ENCODE assay signal across 10 mouse cellular contexts in genomic region chr12:110431805-110432204, GRCm38 (mm10). TPM values are rescaled to one million over a fixed set of nuclear protein-coding genes. Genes with fewer than 3 reads are reported as not detected.
DNase-seq lines count a peak whose midpoint lies in the region; ATAC-seq lines count a peak whose summit lies in the region.
"Had no signal": no experiment of that assay in that cellular context is flagged by ENCODE, and none has a peak within 500 bp of the region (broad histone marks: within the 10 kb centered on the region; RNA-seq: fewer than 3 reads in every experiment).

No protein-coding gene starts in this region.

- no peak overlapping the region for H3K4me2 ChIP-seq in kidney, embryonic 16.5 days (replicated peaks; ENCODE audit: low read depth, low read length)

- WGBS in kidney, embryonic 16.5 days, result 57% methylated on average over 7 of the region's 7 CpGs

- no peaks in the 10 kb centered on the region for H3K27me3 ChIP-seq in kidney, embryonic 16.5 days (ENCODE audit: insufficient read depth, low read length)

- no peaks in the 10 kb centered on the region for H3K4me1 ChIP-seq in kidney, embryonic 16.5 days (ENCODE audit: insufficient read depth, low read length)

- H3K27ac ChIP-seq in kidney, embryonic 16.5 days (ENCODE audit: low read length), result no peak overlapping the region

- DNase-seq in kidney, adult 18-20 months, result peak; percentile 45
- DNase-seq in 3T3-L1 (ENCODE audit: low read depth, low spot score), result peak; percentile 32
- peak; percentile 93 for DNase-seq in brain, adult 2 months (ENCODE audit: low read depth, low spot score)
- peak; percentile 63 to 68 for DNase-seq in heart, postnatal 10 days
- no peak for DNase-seq in spleen, postnatal 36 days (ENCODE audit: low spot score in 2 of 2)
- no peak for DNase-seq in spleen, adult 18-20 months
- no peak for DNase-seq in spleen, postnatal 4 days (ENCODE audit: low spot score in 2 of 2)
- DNase-seq: thymus, postnatal 25 days had no signal

- no peak overlapping the region for H3K4me3 ChIP-seq in kidney, embryonic 16.5 days (ENCODE audit: low read length)

- no peak overlapping the region for H3K9ac ChIP-seq in kidney, embryonic 16.5 days (replicated peaks; ENCODE audit: low read length)

- H3K9me3 ChIP-seq in kidney, embryonic 16.5 days (ENCODE audit: low read length), result no peaks in the 10 kb centered on the region
- H3K9me3 ChIP-seq: G1E had no signal

- H3K36me3 ChIP-seq in kidney, embryonic 16.5 days (ENCODE audit: insufficient read depth, low read length), result no peaks in the 10 kb centered on the region
- H3K36me3 ChIP-seq: G1E had no signal

- ATAC-seq in kidney, embryonic 16.5 days (ENCODE audit: low FRiP score, low TSS enrichment), result no peak

- intact Hi-C loops in heart, postnatal 10 days (cut with DNase I), result loop anchor here (5.0 kb wide), 1 partner anchor 410 kb away; the partner anchor contains the start of gene Mok

RNA-seq across cellular contexts. Expression of gene Ppp2r5c, which starts 15.1 kb away (rescaled TPM):
- polyA plus RNA-seq in kidney, embryonic 16.5 days (2015; fragmentation: Nextera tagmentation; extraction: Ambion mirVana), result 140 and 145 TPM in 2 replicates
- 100 to 1,000 TPM; 112 to 124 TPM for total RNA-seq in heart, postnatal 10 days (2021)

Comparison
In these comparisons a context has a peak if more than half of its experiments do, and no peak if none do; other contexts are left out.
1. DNase-seq: peak in kidney, adult 18-20 months (single experiment), 3T3-L1 (single experiment), brain, adult 2 months (single experiment) and heart, postnatal 10 days (2 of 2); none in spleen, postnatal 36 days (0 of 2), spleen, adult 18-20 months (0 of 2) and spleen, postnatal 4 days (0 of 2).